Mouse (Mus musculus): ENCODE data around the gene Utrn.

GRCm38 (mm10) chr10:12545440-12545839, 323.7 kb downstream of the Utrn start:
- TF ChIP-seq CTCF (IDR thresholded peaks at IDR 0.05; ENCODE audit: borderline replicate concordance, insufficient read depth, low read length) (no peak), POLR2A (IDR thresholded peaks at IDR 0.05; ENCODE audit: low read depth, low read length) (no peak)
